Mouse (Mus musculus): ENCODE results near the gene Pnmal2. TPM values are rescaled to one million over a fixed set of nuclear protein-coding genes. Genes with fewer than 3 reads are reported as not detected.
A peak's percentile ranks its signal among the peaks of the same experiment; 100 is the strongest.

Pnmal2 gene
- polyA plus RNA-seq, 1 experiment: 1.3 TPM

GRCm38 (mm10) chr7:16907842-16908241 lies 36.6 kb upstream of the Pnmal2 start:
- no peak overlapping the region for H3K27ac ChIP-seq (ENCODE audit: insufficient read depth, low read length)
- TF ChIP-seq POLR2A (IDR thresholded peaks at IDR 0.05; ENCODE audit: low read depth, low read length) (no peak), CTCF (IDR thresholded peaks at IDR 0.05; ENCODE audit: borderline replicate concordance, insufficient read depth, low read length) (no peak)
- no peak overlapping the region for H3K4me3 ChIP-seq (ENCODE audit: insufficient read depth, low read length)
- peaks cover 10% of the 10 kb centered on the region for H3K4me1 ChIP-seq (ENCODE audit: control insufficient read depth, insufficient read depth, low read length)

GRCm38 (mm10) chr7:16908367-16908766 lies 36.1 kb upstream of the Pnmal2 start:
- H3K4me1 ChIP-seq (ENCODE audit: control insufficient read depth, insufficient read depth, low read length): peaks cover 10% of the 10 kb centered on the region
- H3K27ac ChIP-seq (ENCODE audit: insufficient read depth, low read length): no peak overlapping the region
- no peak for TF ChIP-seq CTCF (IDR thresholded peaks at IDR 0.05; ENCODE audit: borderline replicate concordance, insufficient read depth, low read length)
- TF ChIP-seq POLR2A (IDR thresholded peaks at IDR 0.05; ENCODE audit: low read depth, low read length): no peak
- H3K4me3 ChIP-seq (ENCODE audit: insufficient read depth, low read length): no peak overlapping the region

GRCm38 (mm10) chr7:16908859-16909258 lies 35.6 kb upstream of the Pnmal2 start:
- H3K4me3 ChIP-seq (ENCODE audit: insufficient read depth, low read length): no peak overlapping the region
- H3K27ac ChIP-seq (ENCODE audit: insufficient read depth, low read length): no peak overlapping the region
- no peak for TF ChIP-seq POLR2A (IDR thresholded peaks at IDR 0.05; ENCODE audit: low read depth, low read length)
- no peak for TF ChIP-seq CTCF (IDR thresholded peaks at IDR 0.05; ENCODE audit: borderline replicate concordance, insufficient read depth, low read length)
- H3K4me1 ChIP-seq (ENCODE audit: control insufficient read depth, insufficient read depth, low read length): peaks cover 10% of the 10 kb centered on the region

- TF ChIP-seq POLR2A (IDR thresholded peaks at IDR 0.05; ENCODE audit: low read depth, low read length) (no peak), CTCF (IDR thresholded peaks at IDR 0.05; ENCODE audit: borderline replicate concordance, insufficient read depth, low read length) (no peak)
- H3K4me3 ChIP-seq (ENCODE audit: insufficient read depth, low read length): no peak overlapping the region
- peak overlapping the region; percentile 34; the same call in 1 of the 2 replicates for H3K27ac ChIP-seq (ENCODE audit: insufficient read depth, low read length)
- peaks cover 10% of the 10 kb centered on the region for H3K4me1 ChIP-seq (ENCODE audit: control insufficient read depth, insufficient read depth, low read length)
Measured at GRCm38 (mm10) chr7:16909909-16910308, 34.6 kb upstream of the Pnmal2 start.

GRCm38 (mm10) chr7:16911904-16912303 lies 32.6 kb upstream of the Pnmal2 start:
- H3K4me1 ChIP-seq (ENCODE audit: control insufficient read depth, insufficient read depth, low read length): peaks cover 8% of the 10 kb centered on the region; the same call in 1 of the 2 replicates
- no peak overlapping the region for H3K4me3 ChIP-seq (ENCODE audit: insufficient read depth, low read length)
- H3K27ac ChIP-seq (ENCODE audit: insufficient read depth, low read length): peak overlapping the region; percentile 69; the same call in 1 of the 2 replicates
- TF ChIP-seq POLR2A (IDR thresholded peaks at IDR 0.05; ENCODE audit: low read depth, low read length) (no peak), CTCF (IDR thresholded peaks at IDR 0.05; ENCODE audit: borderline replicate concordance, insufficient read depth, low read length) (no peak)

- peak overlapping the region; percentile 69 for H3K27ac ChIP-seq (ENCODE audit: insufficient read depth, low read length)
- no peak overlapping the region for H3K4me3 ChIP-seq (ENCODE audit: insufficient read depth, low read length)
- peaks cover 8% of the 10 kb centered on the region; the same call in 1 of the 2 replicates for H3K4me1 ChIP-seq (ENCODE audit: control insufficient read depth, insufficient read depth, low read length)
- TF ChIP-seq CTCF (IDR thresholded peaks at IDR 0.05; ENCODE audit: borderline replicate concordance, insufficient read depth, low read length) (no peak), POLR2A (IDR thresholded peaks at IDR 0.05; ENCODE audit: low read depth, low read length) (no peak)
Measured at GRCm38 (mm10) chr7:16912360-16912759, 32.1 kb upstream of the Pnmal2 start.

GRCm38 (mm10) chr7:16913806-16914452 lies 30.6 kb upstream of the Pnmal2 start:
- TF ChIP-seq POLR2A (IDR thresholded peaks at IDR 0.05; ENCODE audit: low read depth, low read length) (no peak), CTCF (IDR thresholded peaks at IDR 0.05; ENCODE audit: borderline replicate concordance, insufficient read depth, low read length) (peak; percentile 61)
- no peak overlapping the region for H3K4me3 ChIP-seq (ENCODE audit: insufficient read depth, low read length)
- H3K27ac ChIP-seq (ENCODE audit: insufficient read depth, low read length): 0 out of 2 replicates have a peak overlapping the region, but pooled peaks have one; percentile 69
- peaks cover 8% of the 10 kb centered on the region; the same call in 1 of the 2 replicates for H3K4me1 ChIP-seq (ENCODE audit: control insufficient read depth, insufficient read depth, low read length)

- peaks cover 10% of the 10 kb centered on the region for H3K4me1 ChIP-seq (ENCODE audit: control insufficient read depth, insufficient read depth, low read length)
- H3K4me3 ChIP-seq (ENCODE audit: insufficient read depth, low read length): no peak overlapping the region
- no peak for TF ChIP-seq CTCF (IDR thresholded peaks at IDR 0.05; ENCODE audit: borderline replicate concordance, insufficient read depth, low read length)
- no peak for TF ChIP-seq POLR2A (IDR thresholded peaks at IDR 0.05; ENCODE audit: low read depth, low read length)
- H3K27ac ChIP-seq (ENCODE audit: insufficient read depth, low read length): no peak overlapping the region
Measured at GRCm38 (mm10) chr7:16914453-16915343, 29.8 kb upstream of the Pnmal2 start.

GRCm38 (mm10) chr7:16915461-16916340 lies 28.8 kb upstream of the Pnmal2 start:
- Histone ChIP-seq H3K4me3 (ENCODE audit: insufficient read depth, low read length) (no peak overlapping the region), H3K4me1 (ENCODE audit: control insufficient read depth, insufficient read depth, low read length) (peaks cover 8% of the 10 kb centered on the region), H3K27ac (ENCODE audit: insufficient read depth, low read length) (no peak overlapping the region)
- TF ChIP-seq CTCF (IDR thresholded peaks at IDR 0.05; ENCODE audit: borderline replicate concordance, insufficient read depth, low read length) (no peak), POLR2A (IDR thresholded peaks at IDR 0.05; ENCODE audit: low read depth, low read length) (no peak)
